Mouse (Mus musculus) G1E (cell line): ENCODE measurements at regions not wholly inside any gene's neighbourhood (a gene's known extent, or its start where the extent isn't known, plus 50 kb on each side); places are given as distances from the start of the nearest gene placed in this dataset.

Experiments used
- CTCF ChIP-seq: IDR thresholded peaks from 2 replicates; pipeline ENCODE4 v1.5.1; 2012; ENCODE audit warnings: low read depth, low read length, inconsistent platforms, mixed read lengths
- GATA1 ChIP-seq: IDR thresholded peaks from 2 replicates; pipeline ENCODE4 v1.6.1; 2012; ENCODE audit warnings: borderline replicate concordance, low read length, inconsistent platforms, mixed read lengths
- GATA2 ChIP-seq: IDR thresholded peaks from 2 replicates; pipeline ENCODE4 v1.6.1; 2012; ENCODE audit warnings: low read depth, low read length, inconsistent platforms, borderline replicate concordance
- POLR2AphosphoS5 ChIP-seq: IDR thresholded peaks from 2 replicates; pipeline ENCODE4 v1.6.1; 2012; ENCODE audit warnings: low read depth, low read length, inconsistent platforms; ENCODE audit not compliant: insufficient replicate concordance

- no peak for TF ChIP-seq CTCF
- no peak for TF ChIP-seq GATA1
- no peak for TF ChIP-seq GATA2
- TF ChIP-seq POLR2AphosphoS5, result no peak
These were observed 521.6 kb downstream of the Dok5 start for GRCm38 (mm10) chr2:171253194-171253593.
